Mouse (Mus musculus): ENCODE results near the gene Trim8.

Gene Trim8

DNA sequence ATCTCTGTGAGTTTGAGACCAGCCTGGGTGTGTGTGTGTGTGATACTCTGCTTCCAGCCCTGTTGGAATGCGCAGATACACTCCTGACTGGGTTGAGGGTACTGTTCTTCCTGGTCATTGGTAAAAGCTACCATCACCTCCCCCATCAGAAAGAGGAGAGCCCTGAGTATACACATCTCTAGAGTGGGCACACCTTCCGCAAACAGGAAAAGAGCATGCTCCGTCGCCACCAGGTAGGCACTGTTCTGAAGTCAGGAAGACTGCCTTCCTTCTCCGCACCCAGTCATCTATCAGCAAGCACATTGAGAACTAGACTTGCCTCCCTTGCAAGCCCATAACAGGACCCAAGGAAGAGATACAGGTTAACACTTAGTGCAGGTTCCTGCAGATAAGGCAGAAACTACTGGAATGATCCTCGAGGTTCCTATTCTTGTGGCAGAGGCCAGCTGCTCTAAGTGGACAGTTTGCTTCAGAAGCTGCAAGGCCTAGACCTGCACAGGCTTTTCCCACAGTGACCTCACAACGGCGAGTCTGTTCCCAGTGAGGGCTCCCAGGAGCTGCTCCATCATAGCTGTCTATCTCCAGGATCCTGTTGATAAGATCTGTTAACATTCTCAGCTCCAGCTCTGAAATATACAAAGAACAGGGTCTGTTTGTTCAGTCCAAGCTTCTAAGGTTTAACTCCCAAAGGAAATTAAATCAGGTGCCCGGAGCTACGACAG lies 20.7 kb upstream of the Trim8 start:
- no peak for DNase-seq

DNA sequence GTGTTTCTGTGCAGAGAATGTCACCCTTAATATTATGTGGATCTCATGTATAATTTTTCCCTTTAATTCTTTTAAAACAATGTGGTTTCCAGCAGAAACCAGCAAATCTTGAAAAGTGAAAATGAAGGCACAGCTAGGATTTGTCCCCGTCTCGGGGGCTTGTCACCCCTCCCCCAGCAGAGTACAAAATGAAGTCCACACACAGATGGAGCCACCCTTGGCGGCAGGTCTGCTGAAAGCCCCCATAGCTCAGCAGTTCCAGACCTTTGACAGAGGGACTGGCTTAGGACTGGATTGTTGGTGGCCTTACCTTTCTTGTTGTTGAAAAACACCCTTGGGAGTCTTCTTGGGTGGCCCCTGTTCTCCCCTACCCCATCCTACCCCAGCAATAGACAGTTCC lies 20.1 kb upstream of the Trim8 start:
- DNase-seq: no peak

- no peak for DNase-seq
These were observed 19.7 kb upstream of the Trim8 start for GRCm38 (mm10) chr19:46481756-46482155.

DNA sequence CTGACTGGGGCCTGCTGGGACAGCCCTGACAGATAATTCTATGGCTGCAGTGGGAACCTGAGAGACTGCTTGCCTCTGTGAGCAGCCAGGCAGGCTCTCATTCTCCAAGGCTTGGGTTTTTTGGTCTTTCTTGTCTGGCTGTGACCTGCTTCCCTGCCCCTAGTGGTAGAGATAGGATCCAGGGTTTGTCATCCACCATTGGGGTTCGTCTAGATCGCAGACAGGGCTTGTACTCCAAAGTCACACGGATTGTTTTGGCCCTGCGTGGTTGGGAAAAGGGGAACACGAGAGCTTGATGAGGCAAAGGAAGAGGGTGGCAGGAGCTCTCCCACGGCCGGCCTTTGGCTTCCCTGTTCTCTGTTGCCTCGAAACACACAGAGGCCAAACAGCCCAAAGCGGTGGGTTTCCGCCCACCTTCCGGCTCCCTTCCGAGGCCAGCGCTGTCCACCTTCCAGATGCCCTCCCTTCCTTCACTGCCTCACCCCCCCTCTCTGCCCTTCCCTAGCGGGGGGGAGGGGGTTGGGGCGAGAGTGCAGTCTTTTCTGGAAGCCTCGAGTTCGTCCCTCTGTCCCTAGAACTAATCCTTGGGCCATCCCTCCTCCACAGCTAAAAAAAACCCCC lies 18.5 kb upstream of the Trim8 start:
- no peak for DNase-seq

GRCm38 (mm10) chr19:46483701-46484328 lies 17.7 kb upstream of the Trim8 start:
- DNase-seq: peak in 1 of 2 experiments; percentile 72

- DNase-seq: peak; percentile 84 to 91
These were observed 17.0 kb upstream of the Trim8 start for GRCm38 (mm10) chr19:46484518-46484917.

- no peak for DNase-seq
These were observed 15.7 kb upstream of the Trim8 start for GRCm38 (mm10) chr19:46485847-46486246.

DNA sequence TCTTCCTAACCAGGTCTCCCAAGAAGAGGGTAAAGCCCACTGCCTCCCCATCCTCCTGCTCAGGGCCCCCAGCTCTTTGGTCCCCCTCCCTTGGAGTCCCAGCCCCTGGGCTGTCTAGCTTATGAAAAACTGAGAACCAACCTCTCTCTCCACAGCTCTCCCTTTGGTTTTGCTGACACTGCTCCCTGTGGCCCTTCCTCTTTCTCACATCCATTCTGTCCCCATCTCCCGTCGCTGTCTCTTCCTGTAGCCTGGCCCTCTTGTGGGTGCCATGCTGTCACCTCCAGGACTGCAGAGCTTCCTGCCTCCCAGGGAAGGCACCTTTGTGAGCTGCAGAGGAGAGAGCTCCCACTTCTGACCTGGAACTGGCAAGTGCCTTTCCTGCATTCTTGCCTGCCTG lies 14.8 kb upstream of the Trim8 start:
- DNase-seq: no peak

DNA sequence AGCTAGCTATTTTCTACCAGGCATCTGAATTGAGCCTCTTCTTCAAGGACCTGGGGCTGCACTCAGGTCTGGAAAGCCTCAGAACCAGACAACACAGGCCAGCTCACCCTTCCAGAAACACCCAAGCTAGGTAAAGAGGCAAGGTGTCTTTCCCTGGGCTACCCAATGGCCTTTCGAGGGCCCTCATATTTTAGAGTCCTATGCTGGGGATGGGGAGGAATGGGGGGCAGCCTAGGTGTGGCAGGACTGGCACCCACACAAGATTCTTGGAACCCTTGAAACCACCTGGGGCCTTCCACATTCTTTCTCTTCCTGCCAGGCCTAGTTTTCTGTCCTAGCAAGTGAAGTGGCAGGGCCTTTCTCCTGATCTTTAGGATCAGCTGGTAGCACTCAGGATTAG lies 12.1 kb upstream of the Trim8 start:
- no peak for DNase-seq

DNA sequence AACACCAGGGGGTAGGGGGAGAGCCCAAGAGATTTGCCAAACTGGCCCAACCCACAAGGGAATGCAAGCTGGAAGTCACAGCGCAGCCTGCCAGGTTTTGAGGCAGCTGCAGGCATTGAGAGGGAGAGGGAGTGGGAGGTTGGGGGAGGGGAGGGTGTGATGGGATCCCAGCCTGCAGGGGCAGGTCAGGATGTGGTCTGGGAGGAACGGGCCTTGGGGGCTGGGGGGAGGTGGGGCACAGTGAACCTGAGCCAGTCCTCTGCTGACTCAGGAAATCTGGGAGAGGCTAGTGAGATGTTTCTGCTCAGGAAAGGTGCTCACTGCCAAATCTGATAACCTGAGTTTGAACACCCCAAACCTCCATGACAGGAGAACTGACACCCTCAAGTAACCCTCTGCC lies 10.9 kb upstream of the Trim8 start:
- no peak for DNase-seq

DNA sequence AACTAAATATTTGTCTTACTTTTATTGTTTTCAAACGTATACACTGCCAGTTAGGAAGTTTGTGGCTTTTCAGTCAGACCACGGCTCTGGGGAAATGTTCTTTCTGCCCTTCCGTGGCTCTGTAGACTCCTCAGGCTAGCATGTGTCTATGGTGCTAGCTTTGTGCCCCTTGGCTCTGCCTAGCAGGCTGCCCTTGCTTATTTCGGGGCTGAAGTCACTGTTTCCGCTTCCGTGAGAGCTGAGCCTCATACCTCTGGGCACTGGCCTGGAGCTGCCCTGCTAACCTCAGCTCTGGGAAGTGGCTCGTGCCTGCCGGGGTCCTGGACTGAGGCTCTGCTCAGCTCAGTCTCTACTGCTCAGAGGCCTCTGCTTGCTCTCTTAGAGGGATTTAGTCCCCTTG lies 6.4 kb upstream of the Trim8 start:
- no peak for DNase-seq

- no peak for DNase-seq
These were observed 4.3 kb upstream of the Trim8 start for GRCm38 (mm10) chr19:46497230-46497629.

DNA sequence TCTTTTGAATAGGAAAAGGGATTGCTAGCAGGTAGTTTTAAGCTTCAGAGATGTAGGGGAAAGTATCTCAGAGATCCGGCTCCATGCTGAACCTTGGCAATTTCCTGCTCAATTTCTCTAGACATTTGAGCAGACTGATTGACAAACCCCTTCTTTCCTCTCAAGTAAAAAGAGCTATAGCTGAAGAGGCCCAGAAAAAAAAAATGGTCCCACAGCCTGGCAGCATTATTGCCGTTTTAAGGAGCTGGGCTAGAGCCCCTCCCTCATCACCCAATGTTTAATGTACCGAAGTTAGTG lies 2.0 kb upstream of the Trim8 start:
- DNase-seq: no peak

GRCm38 (mm10) chr19:46499836-46500580 lies 1.5 kb upstream of the Trim8 start:
- peak; percentile 99 for DNase-seq

GRCm38 (mm10) chr19:46500581-46501341 lies 741 bp upstream of the Trim8 start:
- DNase-seq: peak in 1 of 2 experiments; percentile 61

- DNase-seq: peak in 1 of 2 experiments; percentile 73
These were observed 560 bp downstream of the Trim8 start for GRCm38 (mm10) chr19:46502069-46502455.

- peak; percentile 85 for DNase-seq
These were observed 1.1 kb downstream of the Trim8 start for GRCm38 (mm10) chr19:46502471-46503166.

GRCm38 (mm10) chr19:46503351-46504084 lies 2.0 kb downstream of the Trim8 start:
- peak; percentile 87 to 93 for DNase-seq

DNA sequence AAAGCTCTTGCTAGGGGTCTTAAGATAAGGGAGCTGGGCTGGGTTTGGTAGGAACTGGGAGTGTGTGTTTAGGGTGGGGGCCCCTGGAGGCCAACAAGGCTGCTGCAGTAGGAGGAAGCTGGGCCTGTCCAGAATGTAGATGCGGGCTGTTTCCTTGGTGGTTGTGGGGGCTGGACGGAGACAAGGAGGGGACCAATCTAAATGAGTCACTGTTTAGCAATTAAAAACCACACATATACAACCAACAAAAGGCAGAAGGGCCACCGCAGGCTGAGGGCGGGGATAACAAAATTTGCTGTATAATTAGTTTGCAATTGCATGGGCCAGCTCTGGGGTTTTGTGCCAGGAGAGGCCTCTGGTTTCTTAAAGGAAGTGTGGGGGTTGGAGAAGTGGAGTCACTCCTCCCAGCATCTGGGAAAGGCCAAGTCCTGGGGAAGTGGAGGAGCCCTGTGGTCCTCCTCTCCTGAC lies 2.6 kb downstream of the Trim8 start:
- DNase-seq: peak; percentile 58 to 70

GRCm38 (mm10) chr19:46504822-46505417 lies 3.4 kb downstream of the Trim8 start:
- DNase-seq: peak in 1 of 2 experiments; percentile 33

All from kidney, adult 8-10 months (tissue).